Mouse (Mus musculus): ENCODE measurements at regions not wholly inside any gene's neighbourhood (a gene's known extent, or its start where the extent isn't known, plus 50 kb on each side); places are given as distances from the start of the nearest gene placed in this dataset.
"Not testable (repeated sequence)": the region's sequence is repeated elsewhere in the genome, so short reads cannot be mapped to it uniquely, and the experiment has no call there.

- not testable (repeated sequence) for TF ChIP-seq EP300, CTCF (IDR thresholded peaks at IDR 0.05; ENCODE audit: low read depth)
These were observed 121.3 kb upstream of the Gm21897 start for GRCm38 (mm10) chr16:15195931-15196330.
